Mouse (Mus musculus) ovary, postnatal 10 days (tissue): Measurements from ENCODE around the gene Ccl5.
"Not testable (repeated sequence)": the region's sequence is repeated elsewhere in the genome, so short reads cannot be mapped to it uniquely, and the experiment has no call there.

Source experiments
- DNase-seq: peaks from one replicate; pipeline ENCODE4 v3.0.0; 2022; ENCODE audit warnings: low spot score

Ccl5 gene

GRCm38 (mm10) chr11:83530360-83530759 is at the start of gene Ccl5:
Gene Ccl5 (minus strand): TSS chr11:83530518.
- DNase-seq: no peak

DNA sequence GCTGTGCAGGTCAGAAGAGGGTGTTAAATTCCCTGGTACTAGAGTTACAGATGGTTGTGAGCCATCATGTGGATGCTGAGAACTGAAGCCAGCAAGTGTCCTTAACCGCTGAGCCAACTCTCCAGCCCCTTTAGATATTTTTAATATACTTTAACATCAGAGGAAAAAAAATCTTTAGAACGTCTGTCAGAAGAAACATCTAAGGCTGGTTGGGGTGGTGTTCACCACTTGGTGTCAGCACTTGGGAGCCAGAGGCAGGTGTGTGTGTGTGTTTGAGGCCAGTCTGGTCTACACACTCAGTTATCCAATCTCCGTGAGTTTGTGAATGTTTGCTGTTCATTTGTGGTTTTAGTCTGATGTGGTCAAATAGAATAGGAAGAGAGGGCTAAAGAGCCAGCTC is 48.7 kb upstream of the Ccl5 start:
- DNase-seq: no peak

GRCm38 (mm10) chr11:83578186-83578760 is 48.0 kb upstream of the Ccl5 start, which contains the start of gene Ccl9:
Gene Ccl9 (minus strand): TSS chr11:83578636.
- no peak for DNase-seq

- no peak for DNase-seq
Observed at GRCm38 (mm10) chr11:83576927-83577555, 46.7 kb upstream of the Ccl5 start.

DNA sequence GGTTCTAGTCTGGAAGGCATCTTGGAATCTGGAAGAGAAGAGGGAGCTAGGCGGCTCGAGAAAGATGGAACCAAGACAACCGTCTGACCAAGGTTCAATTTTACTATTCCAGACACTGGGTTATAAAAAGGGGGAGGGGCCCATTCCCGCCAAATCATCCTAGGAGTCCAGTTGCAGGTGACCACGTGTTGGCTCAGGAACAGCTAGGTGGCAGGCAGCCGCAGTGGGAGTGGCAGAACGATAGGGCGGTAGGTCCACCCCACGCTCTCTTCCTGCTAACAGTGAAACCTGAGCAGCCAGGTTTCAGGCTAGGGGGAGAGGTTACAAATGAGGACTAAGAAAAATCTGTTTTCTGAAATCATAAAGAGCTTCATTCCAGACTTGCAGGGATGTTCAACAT is 42.5 kb upstream of the Ccl5 start:
- no peak for DNase-seq

DNA sequence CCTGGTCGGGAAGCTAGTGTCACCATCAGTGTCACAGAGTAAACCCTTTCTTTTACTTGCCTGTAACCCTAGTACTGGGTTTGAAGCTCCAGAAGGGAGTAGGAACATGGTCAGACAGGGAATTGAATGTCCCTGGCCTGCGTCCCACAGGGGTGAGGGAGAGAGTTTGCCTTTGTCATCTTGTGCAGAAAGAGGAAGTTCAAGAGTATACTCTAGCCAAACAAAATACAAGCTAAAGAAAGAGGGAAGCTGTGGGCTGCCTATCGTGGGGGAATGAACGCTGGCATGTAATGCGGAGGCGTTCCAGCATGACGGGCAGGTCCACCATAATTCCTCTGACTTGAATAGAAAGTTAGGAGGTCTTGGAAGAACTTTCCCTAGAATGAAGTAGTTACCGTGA is 41.9 kb upstream of the Ccl5 start:
- DNase-seq: no peak

DNA sequence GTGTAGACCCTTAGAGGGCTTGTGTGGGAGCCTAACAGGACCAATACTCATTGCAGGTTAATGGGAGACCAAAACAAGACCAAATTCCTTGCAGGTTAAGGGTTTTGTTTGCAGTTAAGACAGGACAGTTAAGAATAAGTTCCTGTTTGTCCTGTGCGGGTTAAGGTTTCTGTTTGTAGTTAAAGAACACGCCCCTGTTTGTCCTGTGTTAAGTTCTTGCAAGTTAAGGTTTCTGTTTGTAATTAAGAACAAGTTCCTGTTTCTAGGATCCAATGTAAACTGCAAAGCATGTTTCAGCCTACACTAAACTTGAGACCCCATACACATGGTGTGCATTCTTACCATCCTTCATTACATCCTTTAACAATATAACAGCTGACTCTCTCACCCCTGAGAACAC is 39.9 kb upstream of the Ccl5 start:
- no peak for DNase-seq

DNA sequence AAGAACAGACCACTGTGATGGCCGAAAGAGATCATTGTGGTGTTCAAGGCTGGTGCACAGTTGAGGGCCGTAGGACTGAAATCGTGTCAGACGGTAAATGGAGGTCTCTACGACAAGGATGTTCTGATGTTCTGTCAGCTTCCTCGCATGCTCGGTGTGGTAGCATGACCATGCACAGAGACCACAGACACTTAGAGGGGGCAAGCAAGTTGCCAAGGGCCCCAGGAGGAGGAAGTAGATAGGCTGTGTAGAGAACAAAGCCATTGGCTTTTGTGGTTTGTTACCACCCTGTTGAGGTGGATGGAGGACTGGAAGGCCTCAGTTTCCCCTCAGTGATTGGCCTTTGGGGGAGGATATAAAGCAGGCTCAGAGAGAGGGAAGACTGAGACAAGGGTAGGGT is 38.9 kb upstream of the Ccl5 start:
- no peak for DNase-seq

GRCm38 (mm10) chr11:83568786-83569185 is 38.5 kb upstream of the Ccl5 start:
- no peak for DNase-seq

DNA sequence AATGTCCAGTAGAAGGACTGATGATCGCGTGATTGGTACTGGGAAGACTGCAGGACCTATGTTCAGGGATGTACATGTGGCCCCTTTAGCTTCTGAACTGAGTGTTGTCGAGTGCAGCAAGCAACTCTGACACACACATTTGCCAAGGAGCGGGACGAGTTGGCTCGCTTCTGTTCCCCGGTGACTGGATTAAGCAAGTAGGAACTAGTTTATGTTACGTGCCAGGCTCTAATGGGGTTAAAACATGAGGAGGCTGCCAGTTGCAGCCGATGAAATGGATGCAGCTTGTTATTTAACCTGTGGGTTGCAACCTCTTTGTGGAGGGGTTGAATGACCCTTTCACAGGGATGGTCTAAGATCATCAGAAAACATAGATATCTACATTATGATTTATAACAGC is 37.7 kb upstream of the Ccl5 start:
- no peak for DNase-seq

GRCm38 (mm10) chr11:83567311-83567710 is 37.0 kb upstream of the Ccl5 start:
- DNase-seq: no peak

GRCm38 (mm10) chr11:83566617-83567016 is 36.3 kb upstream of the Ccl5 start:
- no peak for DNase-seq

DNA sequence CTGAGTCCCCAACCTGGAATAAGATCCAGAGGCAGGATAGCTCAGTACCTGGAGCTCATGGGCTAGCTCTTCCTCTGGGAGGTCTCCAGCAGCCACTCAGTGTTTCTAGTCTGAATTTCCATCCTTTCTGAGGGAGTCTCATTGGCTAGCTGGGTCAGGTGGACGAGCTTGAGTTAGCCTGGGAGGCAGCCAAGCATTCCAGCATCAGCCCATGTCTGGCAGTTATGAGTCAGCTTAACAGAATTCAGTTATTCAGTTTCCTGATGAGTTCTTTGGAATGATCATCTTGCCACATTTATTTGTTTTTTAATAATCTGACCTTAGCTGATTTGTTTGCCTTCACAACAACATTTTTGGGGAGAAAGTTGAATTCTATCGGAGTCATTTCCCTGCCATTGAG is 33.4 kb upstream of the Ccl5 start:
- no peak for DNase-seq

GRCm38 (mm10) chr11:83562311-83562887 is 32.1 kb upstream of the Ccl5 start:
- no peak for DNase-seq

DNA sequence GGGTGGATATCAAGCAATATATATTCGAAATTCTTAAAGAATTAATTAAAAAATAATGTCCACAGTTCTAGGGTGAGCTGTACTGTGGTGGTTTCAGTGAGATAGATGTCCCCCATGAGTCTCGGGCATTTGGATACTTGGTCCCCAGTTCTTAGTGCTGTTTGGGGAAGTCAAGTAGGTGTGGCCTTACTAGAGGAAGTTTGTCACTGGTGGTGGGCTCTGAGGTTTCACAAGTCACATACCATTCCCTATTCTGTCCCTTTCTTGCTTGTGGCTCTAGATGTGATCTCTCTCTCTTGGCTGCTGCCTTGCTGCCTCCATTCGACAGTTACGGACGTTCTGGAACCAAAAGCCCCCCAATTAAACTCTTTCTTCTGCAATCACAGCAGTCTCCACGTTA is 30.1 kb upstream of the Ccl5 start:
- no peak for DNase-seq

DNA sequence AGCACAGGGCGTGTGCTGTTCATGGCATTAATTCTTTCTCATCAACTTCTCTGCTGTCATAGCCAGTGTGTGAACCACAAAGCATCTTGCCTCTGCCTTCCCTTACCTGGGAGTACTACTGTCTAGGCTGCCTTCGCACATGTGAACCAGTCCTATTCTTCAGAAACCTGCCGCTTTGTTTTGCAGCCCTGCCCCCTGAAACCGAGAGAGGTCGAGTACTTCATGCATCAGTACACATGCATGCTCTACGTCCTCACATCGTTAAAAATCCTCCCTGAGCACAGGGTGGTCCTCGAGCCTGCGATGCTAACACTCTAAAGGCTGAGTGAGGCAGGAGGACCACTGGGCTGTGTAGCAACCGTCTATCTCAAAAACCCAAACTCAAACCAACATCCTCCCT is 26.8 kb upstream of the Ccl5 start:
- DNase-seq: no peak

GRCm38 (mm10) chr11:83556085-83556781 is 25.9 kb upstream of the Ccl5 start:
- no peak for DNase-seq

GRCm38 (mm10) chr11:83551668-83552067 is 21.4 kb upstream of the Ccl5 start:
- DNase-seq: no peak

DNA sequence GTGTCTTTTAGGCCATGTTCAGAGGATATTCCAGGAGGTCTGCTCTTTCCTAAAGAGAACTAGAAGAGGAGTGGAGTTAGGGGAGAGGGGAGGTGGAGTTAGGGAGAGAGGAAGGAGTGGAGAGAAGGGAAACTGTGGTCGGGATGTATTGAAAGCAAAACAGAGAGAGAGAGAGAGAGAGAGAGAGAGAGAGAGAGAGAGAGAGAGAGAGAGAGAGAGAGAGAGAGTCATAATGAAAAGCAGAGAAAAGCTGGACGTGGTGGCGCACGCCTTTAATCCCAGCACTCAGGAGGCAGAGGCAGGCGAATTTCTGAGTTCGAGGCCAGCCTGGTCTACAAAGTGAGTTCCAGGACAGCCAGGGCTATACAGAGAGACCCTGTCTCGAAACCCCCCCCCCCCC is 20.7 kb upstream of the Ccl5 start:
- DNase-seq: not testable (repeated sequence)

GRCm38 (mm10) chr11:83550186-83550632 is 19.9 kb upstream of the Ccl5 start:
- no peak for DNase-seq

- DNase-seq: no peak
Observed at GRCm38 (mm10) chr11:83544214-83544613, 13.9 kb upstream of the Ccl5 start.

DNA sequence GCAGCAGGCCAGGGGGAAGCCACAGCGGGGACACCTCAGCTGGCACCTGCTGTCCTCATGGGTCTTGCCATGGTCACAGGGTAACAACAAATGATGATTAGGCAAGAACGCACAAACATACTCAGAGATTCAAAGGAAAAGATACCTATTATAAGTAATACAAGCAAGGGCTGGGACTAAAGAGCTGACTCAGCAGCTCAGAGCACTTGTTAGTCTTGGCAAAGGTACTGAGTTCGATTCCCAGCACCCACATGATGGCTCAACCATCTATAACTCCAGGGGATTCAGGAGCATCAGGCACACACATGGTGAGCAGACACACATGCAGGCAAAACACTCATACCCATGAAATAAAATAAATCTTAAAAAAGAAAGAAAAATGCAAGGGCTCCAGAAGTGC is 11.1 kb upstream of the Ccl5 start:
- DNase-seq: no peak

- no peak for DNase-seq
Observed at GRCm38 (mm10) chr11:83540931-83541330, 10.6 kb upstream of the Ccl5 start.
